Mouse (Mus musculus): Measurements from ENCODE around the gene Plekhb2.

GRCm38 (mm10) chr1:34842389-34842861 lies 7.4 kb upstream of the Plekhb2 start:
- TF ChIP-seq CTCF (IDR thresholded peaks at IDR 0.05; ENCODE audit: low read depth): no peak
- no peak for TF ChIP-seq EP300 (IDR thresholded peaks at IDR 0.05; ENCODE audit: low read depth)
